Mouse (Mus musculus): ENCODE data around the gene S100a16.

DNA sequence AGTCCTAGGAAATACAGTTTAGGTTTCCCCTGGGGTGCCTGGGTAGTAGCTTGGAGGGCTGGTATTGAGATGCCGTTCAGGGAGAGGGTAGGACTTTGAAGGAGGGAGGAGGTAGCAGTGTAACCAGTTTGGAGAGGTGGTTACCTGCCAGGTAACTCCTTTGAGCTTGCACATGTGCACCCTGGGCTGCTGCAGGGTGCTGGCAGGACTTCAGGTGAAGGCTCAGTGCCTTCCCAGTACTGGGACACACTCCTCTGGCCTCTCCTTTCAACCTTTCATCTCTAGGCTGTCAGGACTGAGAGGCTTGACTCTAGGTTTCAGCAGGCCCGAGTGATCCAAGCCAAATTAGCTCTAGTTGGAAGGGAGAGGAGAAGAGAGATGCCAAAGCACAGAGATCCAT is 11.0 kb upstream of the S100a16 start:
- TF ChIP-seq CTCF (IDR thresholded peaks at IDR 0.05; ENCODE audit: low read depth, low read length), result no peak
- no peak for TF ChIP-seq GATA2 (IDR thresholded peaks at IDR 0.05; ENCODE audit: borderline replicate concordance, low read depth, low read length)
- TF ChIP-seq GATA1 (IDR thresholded peaks at IDR 0.05; ENCODE audit: borderline replicate concordance, low read length), result no peak
